Mouse (Mus musculus) neural tube, postnatal 0 days (tissue): Measurements from ENCODE around the gene Fntb. TPM values are rescaled to one million over a fixed set of nuclear protein-coding genes. Genes with fewer than 3 reads are reported as not detected.

Experiments used
- polyA plus RNA-seq: library from polyadenylated mRNA; unstranded; fragments of >200 nt; fragmentation: Nextera tagmentation; extraction: Ambion mirVana; gene quantifications from 2 replicates; pipeline ENCODE4 v1.2.1, GENCODE M21; 2015

Fntb gene
- 29.9 and 33.9 TPM in 2 replicates for polyA plus RNA-seq

DNA sequence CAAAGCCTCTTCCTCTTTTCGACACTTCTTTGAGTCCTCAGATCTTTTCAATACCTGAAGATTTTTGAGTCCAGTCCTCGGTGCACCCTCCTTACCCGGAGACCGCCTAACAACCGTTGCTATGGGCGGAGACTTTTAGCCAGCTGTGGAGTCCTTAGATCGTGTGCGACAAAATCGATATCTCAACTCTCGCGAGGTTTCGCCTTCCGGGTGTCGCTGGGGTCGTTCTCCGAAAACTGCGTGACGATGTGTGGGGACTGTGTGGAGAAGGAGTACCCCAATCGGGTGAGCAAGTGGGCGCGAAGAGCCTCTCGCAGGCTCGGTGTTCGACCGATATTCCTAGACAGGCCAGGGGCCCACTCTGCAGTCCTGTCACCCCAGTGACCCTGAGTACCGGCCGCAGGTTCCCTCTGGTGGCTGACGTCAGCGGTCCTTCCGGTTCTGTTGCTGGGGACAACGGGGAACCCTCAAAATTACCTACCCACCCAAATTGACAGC, at the start of gene Fntb, which contains the start of gene Churc1:
Gene Fntb (plus strand): TSS at position 236 of the 498 bp plus-strand sequence.
Gene Churc1 (plus strand): TSS at position 185 of the 498 bp plus-strand sequence.

DNA sequence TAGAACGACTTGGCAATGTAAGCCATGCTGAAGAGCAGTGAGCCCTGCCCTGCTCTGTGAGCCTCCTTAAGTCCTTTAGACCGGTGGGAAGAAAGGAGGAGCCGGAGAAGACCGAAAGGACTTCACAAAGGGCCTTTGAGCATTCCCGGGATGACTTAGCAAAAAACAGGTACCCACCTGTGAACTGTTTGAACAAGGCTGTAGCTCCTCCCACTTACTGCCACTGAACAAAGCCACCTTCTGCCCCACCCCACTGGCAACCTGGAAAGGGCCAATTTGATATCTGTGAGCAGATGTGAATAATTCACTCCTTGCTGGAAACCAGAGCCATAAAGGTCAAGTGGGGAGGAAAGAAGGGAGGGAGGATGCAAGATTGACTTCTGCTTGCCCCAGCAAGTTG, 30.0 kb downstream of the Fntb start, which contains the start of gene Gpx2:
Gene Gpx2 (minus strand): TSS at position 205 of the 400 bp plus-strand sequence.

DNA sequence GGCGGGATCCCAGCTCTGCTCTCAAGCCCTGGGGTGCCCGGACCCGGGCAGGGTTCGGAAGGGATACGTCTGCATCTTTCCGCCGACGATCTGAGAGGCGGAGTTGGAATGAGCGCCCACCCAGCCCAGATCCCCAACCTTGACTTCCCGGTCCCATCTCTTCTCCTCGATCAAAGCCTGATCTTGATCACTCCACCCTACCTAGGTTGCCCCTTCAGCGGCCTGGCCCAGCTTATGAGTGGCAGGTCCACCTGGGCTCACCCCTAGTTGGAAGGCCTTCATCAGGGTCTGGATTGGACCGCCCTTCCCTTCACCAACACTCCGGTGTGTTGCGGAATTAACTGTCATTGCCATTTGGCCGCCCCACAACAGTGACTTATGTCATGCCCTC, 57.3 kb downstream of the Fntb start, which contains the start of gene Rab15:
Gene Rab15 (minus strand): TSS at position 258 of the 391 bp plus-strand sequence.

DNA sequence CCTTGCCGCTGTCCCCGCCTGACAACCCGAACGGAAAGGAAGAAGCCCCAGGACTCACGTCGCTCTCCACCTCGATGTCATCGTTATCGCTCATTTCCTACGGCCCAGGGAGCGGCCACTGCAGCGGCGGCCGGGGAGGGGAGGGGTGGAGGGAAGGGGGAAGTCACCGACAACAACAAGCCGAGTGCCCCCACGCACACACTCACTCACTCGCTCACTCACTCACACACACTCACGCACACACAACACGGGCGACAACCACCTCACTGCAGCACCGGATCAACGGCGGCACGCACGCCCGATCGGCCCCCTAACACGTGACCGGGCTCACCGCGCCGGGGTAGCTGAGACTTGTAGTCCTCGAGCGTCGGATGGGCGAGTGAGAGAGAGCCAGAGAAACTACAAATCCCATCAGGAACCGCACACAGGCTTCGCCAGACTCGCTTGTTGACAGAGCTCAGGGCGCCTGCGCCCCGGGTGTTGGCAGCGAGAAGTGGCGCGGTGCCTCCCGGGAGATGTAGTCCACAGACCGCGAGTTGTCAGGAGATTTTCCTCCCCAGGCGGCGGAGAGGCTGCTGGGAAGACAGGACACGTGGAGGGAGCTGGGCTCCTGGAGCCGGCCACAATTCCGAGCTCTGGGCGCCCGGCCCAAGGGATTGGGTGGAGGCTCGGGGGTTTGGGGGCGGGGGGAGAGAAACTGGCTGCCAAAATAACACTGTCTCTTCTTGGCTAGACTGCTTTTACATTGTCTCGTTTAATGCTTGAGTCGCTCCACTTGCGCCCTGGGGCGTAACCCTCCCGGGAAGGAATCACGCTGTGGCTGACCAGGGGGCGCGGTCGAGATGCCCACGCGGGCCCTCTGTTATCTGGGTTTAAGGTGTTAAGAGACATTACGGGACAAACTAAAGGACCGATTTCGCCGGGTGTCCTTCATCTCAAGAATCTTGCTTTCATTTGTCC, 196.8 kb downstream of the Fntb start, which contains the start of gene Max:
Gene Max (minus strand): TSS at position 270 of the 960 bp plus-strand sequence.

Other genes with a start within 250 kb of the Fntb start
- gene Plekhg3, start 234.7 kb upstream of the Fntb start, polyA plus RNA-seq: 1.5 and 1.8 TPM in 2 replicates
- gene Sptb, start 55.0 kb upstream of the Fntb start, polyA plus RNA-seq: 7.2 and 9.2 TPM in 2 replicates
- 171 and 183 TPM in 2 replicates for gene Churc1, start 51 bp upstream of the Fntb start, polyA plus RNA-seq
- not detected in 2 replicates for gene Gpx2, start 30.0 kb downstream of the Fntb start, polyA plus RNA-seq
- 47.2 and 48.9 TPM in 2 replicates for gene Rab15, start 57.3 kb downstream of the Fntb start, polyA plus RNA-seq
- 16.0 and 20.2 TPM in 2 replicates for gene Max, start 196.6 kb downstream of the Fntb start, polyA plus RNA-seq